Mouse (Mus musculus): ENCODE results near the gene Sim1. TPM values are rescaled to one million over a fixed set of nuclear protein-coding genes. Genes with fewer than 3 reads are reported as not detected.
A peak's percentile ranks its signal among the peaks of the same experiment; 100 is the strongest.

The Sim1 gene
- polyA plus RNA-seq, 1 experiment from 2014 or later = 1.6 TPM

DNA sequence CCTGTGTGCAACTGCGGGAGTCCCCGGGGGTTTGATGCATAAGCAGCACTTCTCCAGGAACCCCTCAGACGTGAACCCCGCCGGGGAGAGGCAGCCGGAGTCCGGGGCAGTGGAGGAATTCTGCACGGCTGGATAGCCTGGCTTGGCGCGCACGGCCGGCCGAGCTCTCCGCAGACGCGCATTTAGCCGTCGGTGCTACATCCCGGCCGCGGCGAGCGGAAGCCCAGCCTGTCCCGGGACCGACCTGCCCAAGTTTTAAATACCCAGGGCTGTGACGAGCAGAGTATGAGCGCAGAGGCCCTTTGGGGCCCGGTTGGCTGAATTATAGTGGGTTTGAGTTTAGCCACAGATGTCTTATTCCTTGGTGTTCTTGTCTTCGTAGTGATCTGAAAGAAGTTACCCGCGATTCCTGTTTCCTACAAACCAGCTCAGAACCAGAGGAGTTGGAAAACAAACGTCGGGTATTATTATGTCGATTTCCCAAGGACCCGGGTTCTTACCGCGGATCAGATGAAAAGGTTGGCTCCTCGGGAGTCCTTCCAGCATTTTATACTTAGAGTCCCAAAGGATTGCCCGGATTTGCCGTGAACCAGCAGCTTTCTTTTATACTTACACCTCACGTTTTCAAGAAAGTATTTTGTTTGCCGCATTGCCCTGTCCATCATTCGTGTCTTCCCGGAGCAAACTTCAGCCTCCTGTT lies 687 bp downstream of the Sim1 start:
- under 1% methylated on average over 44 of the region's 44 CpGs for WGBS
- Histone ChIP-seq H3K9ac (peak overlapping the region; percentile 52; the same call in 1 of the 2 replicates), H3K4me1 (peaks cover 17% of the 10 kb centered on the region), H3K4me3 (peak overlapping the region; percentile 50), H3K27ac (no peak overlapping the region), H3K27me3 (peaks cover 87% of the 10 kb centered on the region), H3K9me3 (no peaks in the 10 kb centered on the region), H3K4me2 (peak overlapping the region; percentile 77), H3K36me3 (no peaks in the 10 kb centered on the region)
- ATAC-seq (ENCODE audit: insufficient number of reproducible peaks, insufficient read depth, low FRiP score, low TSS enrichment, low read depth) = no peak

- Histone ChIP-seq H3K36me3 (no peaks in the 10 kb centered on the region), H3K9ac (no peak overlapping the region), H3K4me1 (peaks cover 23% of the 10 kb centered on the region), H3K27me3 (peaks cover 88% of the 10 kb centered on the region), H3K9me3 (no peaks in the 10 kb centered on the region), H3K4me3 (peak overlapping the region; percentile 50; the same call in 1 of the 2 replicates), H3K4me2 (no peak overlapping the region), H3K27ac (no peak overlapping the region)
- ATAC-seq (ENCODE audit: insufficient number of reproducible peaks, insufficient read depth, low FRiP score, low TSS enrichment, low read depth) = no peak
- 5% methylated on average over 21 of the region's 21 CpGs for WGBS
Measured at GRCm38 (mm10) chr10:50895881-50896766, 1.6 kb downstream of the Sim1 start.

DNA sequence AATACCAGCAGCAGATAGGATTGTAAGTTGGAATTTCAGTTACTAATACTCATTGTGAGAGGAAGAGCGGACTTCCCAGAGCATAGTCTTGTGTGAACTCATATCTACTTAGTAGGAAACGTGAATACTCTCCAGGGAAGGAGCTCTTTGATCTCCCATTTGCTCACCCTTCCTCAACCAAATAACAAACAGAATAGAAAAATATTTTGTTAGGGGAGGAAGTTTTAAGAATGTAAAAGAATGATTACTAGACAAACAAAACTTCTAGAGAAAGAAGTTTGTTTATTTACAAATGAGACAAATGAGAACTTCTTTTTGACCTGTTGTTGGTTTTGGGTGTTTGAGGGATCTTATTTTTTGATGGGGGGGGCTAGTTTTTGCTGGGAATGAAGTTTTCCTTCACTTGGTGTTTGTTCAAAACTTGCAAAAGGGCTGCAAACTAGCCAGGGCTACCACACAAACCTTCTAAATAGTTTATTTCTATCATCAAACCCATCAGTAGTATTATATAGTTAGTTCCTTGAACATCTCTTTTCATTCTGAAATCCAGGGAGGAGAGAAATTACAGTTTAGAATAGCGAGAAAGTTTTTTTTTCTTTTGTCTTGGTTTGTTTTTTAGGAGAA lies 2.3 kb downstream of the Sim1 start:
- H3K4me1 ChIP-seq = peaks cover 25% of the 10 kb centered on the region
- no peak overlapping the region for H3K4me2 ChIP-seq
- no peak for ATAC-seq (ENCODE audit: insufficient number of reproducible peaks, insufficient read depth, low FRiP score, low TSS enrichment, low read depth)
- H3K9me3 ChIP-seq = no peaks in the 10 kb centered on the region
- H3K36me3 ChIP-seq = no peaks in the 10 kb centered on the region
- no peak overlapping the region for H3K9ac ChIP-seq
- peaks cover 88% of the 10 kb centered on the region for H3K27me3 ChIP-seq
- 6% methylated on average over 3 of the region's 3 CpGs for WGBS
- H3K4me3 ChIP-seq = 0 out of 2 replicates have a peak overlapping the region, but pooled peaks have one; percentile 50
- H3K27ac ChIP-seq = no peak overlapping the region

DNA sequence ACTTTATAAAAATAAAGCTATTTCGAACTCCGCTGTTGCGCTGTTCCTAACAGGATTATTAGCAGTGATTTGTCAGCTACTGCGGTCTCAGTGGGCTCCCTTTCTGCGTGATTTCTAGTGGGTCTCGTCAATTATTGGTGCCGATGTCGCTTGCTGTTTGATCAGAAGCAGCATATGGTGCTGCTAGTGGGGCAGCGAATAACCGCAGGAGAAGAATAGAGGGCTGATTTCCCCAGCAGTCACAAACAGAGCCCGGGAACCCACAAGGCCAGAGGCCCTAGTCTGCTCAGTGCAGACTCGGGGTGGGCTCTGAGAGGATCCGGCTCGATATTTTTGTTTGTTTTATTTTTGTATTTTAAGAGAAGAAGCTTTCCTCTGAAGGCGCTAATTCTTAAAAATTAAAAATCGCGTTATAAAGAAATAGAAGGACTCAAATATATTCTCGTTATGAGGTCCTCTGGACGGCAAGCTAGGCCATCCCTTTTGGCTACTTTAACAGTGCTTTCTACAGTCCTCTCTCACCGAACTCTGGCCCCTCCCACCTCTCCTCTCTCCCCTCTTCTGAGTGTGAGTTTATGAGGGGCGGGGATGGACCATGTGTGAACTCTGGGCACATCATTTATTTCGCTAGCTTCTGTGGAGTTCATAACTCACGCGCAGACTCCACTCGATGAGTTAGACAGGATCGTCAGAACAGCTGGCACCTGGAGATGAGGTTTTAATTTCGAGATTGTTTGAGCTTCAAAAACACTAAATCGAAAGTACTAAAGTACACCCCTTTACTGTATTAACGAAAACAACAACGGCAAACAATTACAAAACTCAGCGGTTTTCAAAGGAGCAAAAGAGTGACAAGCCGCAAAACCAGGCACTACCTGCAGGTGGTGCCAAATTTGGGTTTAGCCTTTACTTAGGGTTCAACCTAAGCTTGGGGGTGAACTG lies 3.2 kb downstream of the Sim1 start:
- Histone ChIP-seq H3K9me3 (no peaks in the 10 kb centered on the region), H3K4me3 (peak overlapping the region; percentile 20), H3K36me3 (no peaks in the 10 kb centered on the region), H3K27ac (no peak overlapping the region), H3K27me3 (peaks cover 88% of the 10 kb centered on the region), H3K4me1 (peaks cover 22% of the 10 kb centered on the region), H3K4me2 (no peak overlapping the region), H3K9ac (no peak overlapping the region)
- 2% methylated on average over 32 of the region's 32 CpGs for WGBS
- ATAC-seq (ENCODE audit: insufficient number of reproducible peaks, insufficient read depth, low FRiP score, low TSS enrichment, low read depth) = no peak

- Histone ChIP-seq H3K36me3 (no peaks in the 10 kb centered on the region), H3K9me3 (no peaks in the 10 kb centered on the region), H3K27ac (no peak overlapping the region), H3K4me2 (no peak overlapping the region), H3K9ac (no peak overlapping the region), H3K4me1 (peaks cover 25% of the 10 kb centered on the region), H3K4me3 (no peak overlapping the region), H3K27me3 (peaks cover 86% of the 10 kb centered on the region)
- no peak for ATAC-seq (ENCODE audit: insufficient number of reproducible peaks, insufficient read depth, low FRiP score, low TSS enrichment, low read depth)
- 10% methylated on average over 2 of the region's 2 CpGs for WGBS
Measured at GRCm38 (mm10) chr10:50898621-50899020, 4.1 kb downstream of the Sim1 start.

DNA sequence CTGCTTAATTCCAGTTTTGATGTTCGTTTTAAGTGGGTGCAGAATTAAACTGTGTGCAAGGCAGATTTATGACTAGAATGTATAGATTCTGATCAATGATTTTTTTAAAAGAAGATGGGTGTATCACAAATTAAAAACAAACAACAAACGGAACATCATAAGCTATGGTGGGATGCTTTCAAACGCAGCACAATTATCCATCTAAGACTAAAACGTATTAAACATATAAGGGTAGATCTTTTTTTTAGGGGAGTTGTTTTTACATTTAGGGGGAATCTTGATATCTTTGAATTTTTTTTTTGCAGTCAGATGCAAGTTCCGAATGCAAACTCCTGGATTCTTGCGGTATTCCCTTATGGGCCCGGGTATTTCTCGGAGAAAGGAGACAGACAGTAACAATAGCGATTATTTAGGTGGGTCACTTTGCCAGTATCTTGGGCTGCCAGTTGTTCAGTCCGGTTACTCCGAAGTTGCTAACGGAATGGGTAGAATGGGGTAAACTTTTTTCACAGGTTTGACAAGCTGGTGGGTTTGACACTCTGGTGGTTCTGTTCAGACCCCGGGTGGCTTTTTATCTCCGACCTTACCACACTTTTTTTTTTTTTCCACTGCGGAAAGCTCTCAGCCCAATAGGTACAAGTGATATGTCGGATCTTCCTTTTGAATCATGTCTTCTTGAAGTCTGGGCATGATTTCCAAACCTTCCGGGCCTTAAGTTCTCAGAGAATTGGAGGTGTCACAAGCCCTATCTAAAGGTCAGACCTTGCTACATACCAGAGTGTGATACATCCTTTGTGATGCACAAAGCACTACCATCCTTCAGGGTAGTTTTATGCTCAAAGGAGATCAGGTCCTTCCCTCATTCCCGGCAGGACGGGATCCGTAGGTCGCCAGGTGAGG lies 5.5 kb downstream of the Sim1 start:
- Histone ChIP-seq H3K36me3 (no peaks in the 10 kb centered on the region), H3K4me1 (peaks cover 23% of the 10 kb centered on the region), H3K27me3 (peaks cover 85% of the 10 kb centered on the region), H3K27ac (no peak overlapping the region), H3K9ac (no peak overlapping the region), H3K4me3 (0 out of 2 replicates have a peak overlapping the region, but pooled peaks have one; percentile 24), H3K9me3 (no peaks in the 10 kb centered on the region), H3K4me2 (peak overlapping the region; percentile 33; the same call in 1 of the 2 replicates)
- no peak for ATAC-seq (ENCODE audit: insufficient number of reproducible peaks, insufficient read depth, low FRiP score, low TSS enrichment, low read depth)
- 2% methylated on average over 21 of the region's 21 CpGs for WGBS

DNA sequence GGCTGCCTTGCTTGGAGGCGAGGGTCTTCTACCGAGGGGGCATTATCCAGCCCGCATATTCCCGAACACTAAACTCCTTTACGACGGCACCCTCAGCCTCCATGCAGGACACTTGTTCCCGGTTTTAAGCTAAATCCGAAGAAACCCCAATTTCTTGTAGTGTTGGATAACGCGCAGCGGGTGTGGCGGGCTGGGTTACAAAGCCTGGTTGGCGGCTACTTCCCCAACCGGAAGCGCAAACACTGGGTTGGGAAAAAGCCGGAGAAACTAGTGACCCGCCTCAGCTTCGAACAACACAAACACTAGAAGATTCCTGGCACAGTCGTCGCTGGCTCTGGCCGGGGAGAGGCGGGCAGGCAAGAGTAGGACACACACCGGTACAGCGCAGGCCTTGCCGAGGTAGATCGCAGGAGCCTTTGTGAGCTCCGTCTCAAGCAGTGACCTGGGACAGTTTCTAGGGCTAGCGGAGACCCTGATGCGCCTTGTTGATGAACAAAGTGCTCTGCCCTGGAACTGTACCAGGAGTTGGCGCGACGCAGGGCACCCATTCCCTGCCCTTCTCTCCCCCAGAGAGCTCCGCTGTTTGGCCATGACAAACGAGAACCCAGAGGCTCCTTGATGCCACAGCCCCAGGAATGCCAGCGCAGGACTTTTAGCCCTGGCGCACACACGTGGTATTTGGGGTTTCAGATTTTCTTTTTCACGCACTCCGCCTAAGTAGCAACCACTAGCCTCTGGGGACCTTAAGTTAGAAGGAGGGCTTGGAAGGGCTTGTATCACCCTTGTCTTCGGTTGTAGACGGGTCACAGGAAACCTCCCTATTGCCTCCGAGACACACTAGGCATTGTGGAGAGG lies 6.4 kb downstream of the Sim1 start:
- no peak for ATAC-seq (ENCODE audit: insufficient number of reproducible peaks, insufficient read depth, low FRiP score, low TSS enrichment, low read depth)
- Histone ChIP-seq H3K27me3 (peaks cover 87% of the 10 kb centered on the region), H3K4me2 (peak overlapping the region; percentile 33), H3K9ac (peak overlapping the region; percentile 44; the same call in 1 of the 2 replicates), H3K4me3 (peak overlapping the region; percentile 24), H3K36me3 (no peaks in the 10 kb centered on the region), H3K4me1 (peaks cover 22% of the 10 kb centered on the region), H3K27ac (no peak overlapping the region), H3K9me3 (no peaks in the 10 kb centered on the region)
- WGBS = under 1% methylated on average over 42 of the region's 42 CpGs

GRCm38 (mm10) chr10:50901601-50902475 lies 7.3 kb downstream of the Sim1 start:
- ATAC-seq (ENCODE audit: insufficient number of reproducible peaks, insufficient read depth, low FRiP score, low TSS enrichment, low read depth) = no peak
- Histone ChIP-seq H3K4me3 (no peak overlapping the region), H3K27ac (no peak overlapping the region), H3K27me3 (peaks cover 87% of the 10 kb centered on the region), H3K36me3 (no peaks in the 10 kb centered on the region), H3K9ac (no peak overlapping the region), H3K4me1 (peaks cover 22% of the 10 kb centered on the region), H3K9me3 (no peaks in the 10 kb centered on the region), H3K4me2 (no peak overlapping the region)
- WGBS = 2% methylated on average over 19 of the region's 19 CpGs

Data from embryonic facial prominence, embryonic 13.5 days (tissue).